Mouse (Mus musculus): Measurements from ENCODE around the gene Arl8a. TPM values are rescaled to one million over a fixed set of nuclear protein-coding genes. Genes with fewer than 3 reads are reported as not detected.
A peak's percentile ranks its signal among the peaks of the same experiment; 100 is the strongest.
"Not testable (repeated sequence)": the region's sequence is repeated elsewhere in the genome, so short reads cannot be mapped to it uniquely, and the experiment has no call there.

Gene Arl8a
- total RNA-seq (2021): 47.8 and 59.0 TPM in 2 replicates
- long read RNA-seq, transcript Arl8a-201 (7 exons, 1,713 nt): major isoform, 20 of 31 reads
- long read RNA-seq, partial matches to known transcripts: 1 of 31 reads
- long read RNA-seq, other reads (novel, unspliced or antisense): 10 of 31 reads

- peak; percentile 92 for DNase-seq
Measured at GRCm38 (mm10) chr1:135146077-135146945, at the start of gene Arl8a. TSS of gene Arl8a (plus strand) at chr1:135146824.

GRCm38 (mm10) chr1:135097441-135097840 lies 49.2 kb upstream of the Arl8a start:
- no peak for DNase-seq

GRCm38 (mm10) chr1:135098441-135098840 lies 48.2 kb upstream of the Arl8a start:
- peak; percentile 51 for DNase-seq

- no peak for DNase-seq
Measured at GRCm38 (mm10) chr1:135100400-135100799, 46.2 kb upstream of the Arl8a start.

- no peak for DNase-seq
Measured at GRCm38 (mm10) chr1:135105124-135105523, 41.5 kb upstream of the Arl8a start, which contains the start of gene Lgr6. TSS of gene Lgr6 (minus strand) at chr1:135105276.

GRCm38 (mm10) chr1:135105951-135106350 lies 40.7 kb upstream of the Arl8a start:
- DNase-seq: peak; percentile 76

- no peak for DNase-seq
Measured at GRCm38 (mm10) chr1:135108611-135109010, 38.0 kb upstream of the Arl8a start.

- peak; percentile 73 for DNase-seq
Measured at GRCm38 (mm10) chr1:135110075-135110474, 36.5 kb upstream of the Arl8a start.

- not testable (repeated sequence) for DNase-seq
Measured at GRCm38 (mm10) chr1:135111271-135111670, 35.4 kb upstream of the Arl8a start.

- DNase-seq: no peak
Measured at GRCm38 (mm10) chr1:135112661-135113060, 34.0 kb upstream of the Arl8a start.

GRCm38 (mm10) chr1:135124573-135125363 lies 21.9 kb upstream of the Arl8a start:
- no peak for DNase-seq

- DNase-seq: no peak
Measured at GRCm38 (mm10) chr1:135125990-135126389, 20.6 kb upstream of the Arl8a start.

- no peak for DNase-seq
Measured at GRCm38 (mm10) chr1:135126443-135127027, 20.1 kb upstream of the Arl8a start.

- DNase-seq: no peak
Measured at GRCm38 (mm10) chr1:135128011-135128441, 18.6 kb upstream of the Arl8a start.

- DNase-seq: no peak
Measured at GRCm38 (mm10) chr1:135128986-135129385, 17.6 kb upstream of the Arl8a start.

- no peak for DNase-seq
Measured at GRCm38 (mm10) chr1:135129543-135130183, 17.0 kb upstream of the Arl8a start.

- no peak for DNase-seq
Measured at GRCm38 (mm10) chr1:135130376-135131018, 16.1 kb upstream of the Arl8a start.

- DNase-seq: no peak
Measured at GRCm38 (mm10) chr1:135131034-135131433, 15.6 kb upstream of the Arl8a start.

- DNase-seq: no peak
Measured at GRCm38 (mm10) chr1:135131560-135131959, 15.1 kb upstream of the Arl8a start.

- peak; percentile 79 for DNase-seq
Measured at GRCm38 (mm10) chr1:135132473-135132872, 14.2 kb upstream of the Arl8a start, which contains the start of gene Ptpn7. TSS of gene Ptpn7 (plus strand) at chr1:135132700.

- DNase-seq: no peak
Measured at GRCm38 (mm10) chr1:135132893-135133369, 13.7 kb upstream of the Arl8a start.
